Mouse (Mus musculus): Measurements from ENCODE around the gene Itih5.

The Itih5 gene

DNA sequence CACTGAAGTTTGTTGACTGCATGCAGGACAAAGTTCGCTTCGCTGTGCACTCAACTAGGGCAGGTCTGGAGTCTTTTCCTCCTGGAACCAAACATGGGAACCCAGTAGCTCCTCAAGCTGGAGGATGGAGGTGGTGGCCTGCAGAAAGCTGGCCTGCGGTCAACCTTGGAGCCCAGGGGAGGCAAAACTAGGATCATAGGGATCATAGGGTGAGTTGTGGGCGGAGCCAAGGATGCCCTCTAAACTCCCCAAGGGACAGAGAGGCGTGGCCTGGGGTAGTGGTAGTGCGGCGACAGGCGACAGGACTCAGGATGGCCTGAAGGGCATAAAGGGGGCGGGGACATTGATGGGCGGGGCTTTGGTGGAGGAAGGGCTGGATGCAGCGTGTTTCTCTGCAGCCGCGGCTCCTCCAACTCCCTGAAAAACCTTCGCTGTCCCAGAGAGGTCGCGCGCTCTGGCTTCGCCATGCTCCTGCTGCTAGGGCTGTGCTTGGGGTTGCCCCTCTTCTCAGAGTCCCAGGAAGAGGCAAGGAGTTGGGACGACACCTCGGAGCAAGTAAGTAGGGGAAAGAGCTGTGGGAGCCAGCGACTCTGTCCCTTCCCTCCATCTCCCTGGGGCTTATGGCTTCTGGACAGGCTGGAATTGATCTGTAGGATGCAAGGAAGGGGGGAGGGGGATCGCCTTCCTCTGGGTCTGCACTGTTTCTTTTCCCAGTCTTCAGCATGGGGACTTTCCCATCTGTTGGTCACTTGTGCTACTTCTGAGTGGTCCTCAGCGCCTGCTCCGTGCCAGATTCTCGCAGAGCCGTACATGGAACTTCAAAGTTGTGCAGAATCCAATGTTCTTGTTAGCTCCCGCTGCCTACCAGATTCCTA lies at the start of gene Itih5:
Gene Itih5 (plus strand): TSS at position 371 of the 875 bp plus-strand sequence.
- peak; percentile 54 for DNase-seq (ENCODE audit: inconsistent ontology term)

GRCm38 (mm10) chr2:10108535-10109189 lies 44.7 kb upstream of the Itih5 start:
- no peak for DNase-seq (ENCODE audit: inconsistent ontology term)

GRCm38 (mm10) chr2:10118751-10119150 lies 34.6 kb upstream of the Itih5 start:
- no peak for DNase-seq (ENCODE audit: inconsistent ontology term)

DNA sequence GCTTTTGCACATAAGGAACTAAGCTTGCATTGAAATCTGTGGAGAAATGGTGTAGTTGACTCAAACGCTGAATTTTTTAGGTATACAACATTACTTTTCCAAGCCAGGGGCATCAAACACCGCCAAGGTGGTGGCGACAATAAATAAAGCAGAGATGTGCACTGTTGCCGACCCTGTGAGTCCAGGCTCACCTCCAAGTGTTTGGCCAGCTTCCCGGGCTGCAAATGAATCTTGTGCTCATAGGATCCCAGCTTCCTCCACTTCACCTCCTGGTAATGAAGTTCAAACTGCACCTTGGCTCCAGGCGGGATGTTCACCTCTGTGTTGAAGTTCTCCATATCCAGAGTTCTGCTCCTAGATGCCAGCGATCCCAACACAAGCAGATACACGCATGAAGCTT lies 34.1 kb upstream of the Itih5 start:
- no peak for DNase-seq (ENCODE audit: inconsistent ontology term)

GRCm38 (mm10) chr2:10121826-10122225 lies 31.5 kb upstream of the Itih5 start:
- DNase-seq (ENCODE audit: inconsistent ontology term) = no peak

DNA sequence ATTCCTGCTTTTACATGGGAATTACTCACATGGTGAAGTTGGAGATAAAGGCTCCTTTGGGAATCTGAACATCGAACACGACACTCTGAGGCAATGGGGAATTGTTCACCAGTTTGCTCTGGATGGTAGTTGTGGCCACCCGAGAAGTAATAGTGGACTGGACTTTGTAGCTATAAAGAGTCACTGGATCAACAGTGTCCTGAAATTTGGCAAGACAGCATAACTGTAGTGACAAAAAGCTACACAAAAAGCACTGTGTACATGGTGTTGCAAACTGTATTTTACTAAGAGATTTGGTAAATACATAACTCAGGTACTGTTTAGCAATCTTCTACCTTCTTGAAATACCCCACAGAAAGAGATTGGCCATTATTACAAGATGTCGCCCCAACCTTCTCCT lies 27.2 kb upstream of the Itih5 start:
- no peak for DNase-seq (ENCODE audit: inconsistent ontology term)

DNA sequence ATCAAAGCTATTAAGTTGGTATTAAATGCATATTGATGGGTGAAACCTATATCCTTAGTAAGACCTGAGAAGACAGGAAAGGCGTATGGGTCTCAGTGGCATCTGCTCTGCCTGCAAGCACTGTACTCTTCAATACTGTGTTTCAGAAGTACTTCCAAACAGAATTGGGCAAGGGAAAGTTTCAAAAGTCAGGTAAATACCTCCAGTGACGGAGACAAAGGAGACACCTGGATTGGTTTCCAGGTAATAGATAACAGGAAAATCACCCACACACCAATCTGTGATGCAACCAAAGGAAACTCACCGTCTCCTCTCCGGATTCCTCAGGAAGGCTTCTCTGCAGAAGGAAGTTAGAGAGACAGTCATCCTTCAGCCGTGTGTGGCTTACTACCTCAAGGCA lies 25.9 kb upstream of the Itih5 start:
- DNase-seq (ENCODE audit: inconsistent ontology term) = no peak

DNA sequence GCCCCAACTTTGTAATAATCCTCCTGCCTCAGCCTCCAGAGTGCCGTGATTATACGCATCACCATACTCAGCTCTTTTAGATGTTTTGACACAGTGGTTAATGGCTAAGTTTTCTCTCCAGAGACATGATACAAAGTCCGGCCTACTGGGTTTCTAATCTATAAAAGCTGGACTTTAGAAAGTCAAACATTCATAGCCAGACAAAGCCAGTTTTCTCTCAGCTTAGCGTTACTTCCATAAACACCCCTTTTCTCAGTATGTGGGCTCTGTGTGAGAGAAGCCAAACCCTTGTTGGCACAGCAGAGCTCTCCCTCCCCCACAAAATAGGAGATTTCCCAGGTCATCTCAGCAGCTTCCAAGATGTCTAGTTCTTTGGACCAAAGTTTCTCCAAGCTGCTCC lies 24.8 kb upstream of the Itih5 start:
- no peak for DNase-seq (ENCODE audit: inconsistent ontology term)

- no peak for DNase-seq (ENCODE audit: inconsistent ontology term)
Measured at GRCm38 (mm10) chr2:10130341-10130990, 22.9 kb upstream of the Itih5 start.

DNA sequence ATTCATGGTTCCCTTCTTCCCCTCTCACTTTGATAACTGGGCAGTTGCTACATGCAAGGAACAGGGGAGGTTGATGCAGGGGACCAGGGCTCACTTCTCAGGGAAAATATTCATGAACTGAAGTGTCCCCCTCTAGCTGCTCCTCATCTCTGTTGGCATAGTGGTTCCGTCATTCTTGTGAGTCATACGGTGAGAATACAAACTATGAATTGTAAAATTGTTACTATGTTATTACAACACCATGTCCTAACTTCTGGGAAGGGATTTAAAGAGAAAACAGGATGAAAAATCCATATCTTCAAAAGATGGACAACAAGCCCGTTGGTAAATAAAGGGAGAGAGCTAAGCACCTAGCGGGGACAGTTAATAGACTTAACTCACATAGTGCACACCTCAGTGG lies 22.1 kb upstream of the Itih5 start, which contains the start of gene Itih2:
Gene Itih2 (minus strand): TSS at position 101 of the 400 bp plus-strand sequence.
- no peak for DNase-seq (ENCODE audit: inconsistent ontology term)

- DNase-seq (ENCODE audit: inconsistent ontology term) = no peak
Measured at GRCm38 (mm10) chr2:10132128-10132527, 21.2 kb upstream of the Itih5 start.

DNA sequence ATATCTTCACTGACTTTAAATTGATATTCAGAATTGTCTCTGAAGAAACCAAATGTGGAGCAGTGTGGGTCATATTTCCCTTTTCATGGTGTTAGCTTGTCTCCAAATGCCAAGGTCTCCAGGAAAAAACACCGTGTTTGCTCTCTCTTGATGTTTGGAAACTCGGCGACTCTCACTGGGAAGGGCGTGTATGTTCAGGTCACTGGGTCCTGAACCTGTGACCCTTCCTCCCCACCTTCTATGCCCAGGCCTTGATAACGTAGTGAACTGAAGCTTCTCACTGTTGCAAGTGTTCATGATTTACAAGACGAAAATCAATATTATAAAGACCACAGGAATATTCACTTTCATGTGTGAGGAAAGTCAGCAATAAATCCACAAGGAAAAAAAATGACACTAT lies 19.4 kb upstream of the Itih5 start:
- no peak for DNase-seq (ENCODE audit: inconsistent ontology term)

DNA sequence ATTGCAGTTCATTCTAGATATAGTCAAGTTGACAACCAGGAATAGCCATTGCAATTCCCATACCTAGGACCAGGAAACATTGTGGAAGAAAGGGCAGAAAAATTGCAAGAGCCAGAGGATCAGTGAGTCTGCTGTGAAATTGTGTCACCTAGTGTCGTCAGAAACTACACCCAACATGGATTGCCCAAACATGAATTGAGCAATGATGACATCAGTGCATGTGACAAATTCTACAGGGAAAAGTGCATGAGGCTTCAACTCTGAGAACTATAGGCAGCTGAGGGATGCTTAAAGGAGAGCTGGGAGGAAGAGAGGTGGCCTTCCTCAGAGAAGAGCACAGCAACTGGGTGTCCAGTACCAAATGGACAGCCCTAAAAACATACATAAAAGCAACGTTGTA lies 16.1 kb upstream of the Itih5 start:
- no peak for DNase-seq (ENCODE audit: inconsistent ontology term)

DNA sequence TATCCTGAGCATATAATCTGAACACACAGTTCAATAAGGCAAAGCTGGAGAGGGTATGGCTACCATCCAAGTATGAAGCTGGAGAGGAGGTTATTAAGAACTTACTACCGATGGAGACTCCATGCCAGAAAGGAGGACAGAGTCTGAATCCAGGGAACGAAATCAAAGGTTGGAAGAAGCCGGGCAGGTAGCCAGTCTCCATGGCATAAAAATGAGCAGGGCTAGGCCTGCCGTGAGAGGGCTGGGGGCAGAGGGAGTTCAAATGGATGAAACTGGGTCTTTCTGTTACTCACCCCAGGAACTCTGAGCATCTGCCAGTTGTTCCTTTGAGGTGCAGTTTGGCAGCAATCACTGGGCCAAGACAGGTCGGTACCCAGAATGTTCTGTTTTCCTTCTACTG lies 12.9 kb upstream of the Itih5 start:
- DNase-seq (ENCODE audit: inconsistent ontology term) = no peak

- peak; percentile 68 for DNase-seq (ENCODE audit: inconsistent ontology term)
Measured at GRCm38 (mm10) chr2:10142472-10143454, 10.6 kb upstream of the Itih5 start.

- no peak for DNase-seq (ENCODE audit: inconsistent ontology term)
Measured at GRCm38 (mm10) chr2:10145514-10145913, 7.9 kb upstream of the Itih5 start.

- DNase-seq (ENCODE audit: inconsistent ontology term) = no peak
Measured at GRCm38 (mm10) chr2:10147176-10147575, 6.2 kb upstream of the Itih5 start.

GRCm38 (mm10) chr2:10152590-10152989 lies 781 bp upstream of the Itih5 start:
- no peak for DNase-seq (ENCODE audit: inconsistent ontology term)

DNA sequence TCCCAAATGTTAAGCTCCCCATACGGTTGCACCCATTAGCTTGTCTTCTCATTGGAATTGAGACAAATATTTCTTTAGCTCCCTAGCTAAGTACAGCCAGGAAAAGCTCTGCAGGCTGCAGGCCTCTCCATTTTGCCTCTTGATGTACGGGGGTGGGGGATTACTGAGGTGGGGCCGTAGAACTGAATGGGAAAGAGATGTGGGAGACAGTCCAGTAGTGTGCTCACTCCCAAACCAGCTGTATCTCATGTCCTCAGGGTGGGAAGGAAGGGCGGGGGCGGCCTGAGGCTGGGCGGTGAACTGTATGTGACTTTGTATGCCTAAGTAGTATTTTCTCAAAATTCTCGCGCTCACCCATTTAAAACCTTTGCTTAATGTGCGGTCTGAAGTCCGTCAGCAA lies 3.8 kb downstream of the Itih5 start:
- no peak for DNase-seq (ENCODE audit: inconsistent ontology term)

DNA sequence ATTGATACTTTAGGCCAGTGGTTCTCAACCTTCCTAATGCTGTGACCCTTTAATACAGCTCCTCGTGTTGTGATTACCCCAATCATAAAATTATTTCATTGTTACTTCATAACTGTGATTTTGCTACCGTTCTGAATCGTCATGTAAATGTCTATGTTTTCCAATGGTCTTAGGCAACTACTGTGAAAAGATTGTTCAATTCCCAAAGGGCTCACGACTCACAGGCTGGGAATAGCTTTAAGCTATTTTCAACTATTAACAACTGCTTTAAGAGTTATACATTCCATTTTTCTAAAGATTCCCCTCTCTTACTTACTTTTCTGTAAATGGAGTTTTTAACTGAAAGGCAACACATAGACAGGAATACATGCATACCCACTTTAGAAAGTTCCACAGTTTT lies 8.6 kb downstream of the Itih5 start:
- DNase-seq (ENCODE audit: inconsistent ontology term) = no peak

DNA sequence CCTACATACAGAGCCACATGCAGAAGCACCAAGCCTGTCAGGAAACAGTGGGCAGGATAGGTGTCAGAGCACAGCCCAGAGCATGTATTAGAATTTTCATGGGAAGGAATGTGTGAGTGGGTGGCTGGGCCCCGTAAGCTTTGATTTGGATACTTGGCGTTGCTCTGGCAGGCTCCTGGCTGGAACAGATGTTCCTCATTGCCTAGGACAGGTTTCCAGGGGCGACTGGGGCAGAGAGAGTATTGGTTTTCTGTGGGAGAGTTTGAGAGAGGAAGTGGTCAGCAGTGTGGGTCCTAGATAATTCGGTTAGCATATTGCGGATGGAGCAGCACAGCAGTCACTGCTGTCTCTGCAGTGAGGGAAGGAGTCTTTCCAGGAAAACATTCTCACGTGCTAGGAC lies 13.3 kb downstream of the Itih5 start:
- no peak for DNase-seq (ENCODE audit: inconsistent ontology term)
